Mouse (Mus musculus): ENCODE data around the gene Pkn2. TPM values are rescaled to one million over a fixed set of nuclear protein-coding genes. Genes with fewer than 3 reads are reported as not detected.

The Pkn2 gene
- total RNA-seq, 2 experiments from 2014 or later: 64.6 to 71.5 TPM

- DNase-seq: peak; percentile 58
Measured at GRCm38 (mm10) chr3:142743973-142744898, 137.6 kb downstream of the Pkn2 start.

Other genes starting within 250 kb of the Pkn2 start
- gene Kyat3, start 181.0 kb downstream of the Pkn2 start, total RNA-seq (2021): 10 to 100 TPM; 52.7 to 92.9 TPM
- 10 to 100 TPM; 46.9 to 56.3 TPM for gene Gtf2b, start 117.0 kb downstream of the Pkn2 start, total RNA-seq (2021)